Mouse (Mus musculus) spleen, adult 2 months (tissue): ENCODE measurements at regions not wholly inside any gene's neighbourhood (a gene's known extent, or its start where the extent isn't known, plus 50 kb on each side); places are given as distances from the start of the nearest gene placed in this dataset.

Experiments
- DNase-seq, 2 experiments: peaks; one replicate each; pipeline versions ENCODE4 v3.0.0 to v3.0.0-alpha.2; 2012 to 2021; ENCODE audit warnings: low spot score in 2 of 2, low read depth in 1 of 2
- H3K27ac ChIP-seq: fragments of 200-500 bp; 2 replicates; pipeline ENCODE4 v1.5.1; 2012; ENCODE audit warnings: low read length, inconsistent platforms; ENCODE audit not compliant: insufficient read depth
- H3K27me3 ChIP-seq: fragments of 200-500 bp; 2 replicates; pipeline ENCODE4 v1.6.1; 2012; ENCODE audit warnings: mild to moderate bottlenecking, moderate library complexity, low read length, inconsistent platforms; ENCODE audit not compliant: control insufficient read depth, insufficient read depth
- H3K36me3 ChIP-seq: fragments of 200-500 bp; 2 replicates; pipeline ENCODE4 v1.6.1; 2012; ENCODE audit warnings: mild to moderate bottlenecking, low read length, inconsistent platforms; ENCODE audit not compliant: control insufficient read depth, insufficient read depth
- H3K4me1 ChIP-seq: fragments of 200-500 bp; 2 replicates; pipeline ENCODE4 v1.6.1; 2011; ENCODE audit warnings: inconsistent platforms; ENCODE audit not compliant: control insufficient read depth, insufficient read depth, insufficient read length
- H3K4me3 ChIP-seq: fragments of 200-500 bp; 2 replicates; pipeline ENCODE4 v1.5.1; 2011; ENCODE audit warnings: mild to moderate bottlenecking, inconsistent platforms; ENCODE audit not compliant: insufficient read depth, insufficient read length; ENCODE audit errors: extremely low read depth
- CTCF ChIP-seq: fragments of 200-500 bp; IDR thresholded peaks from 2 replicates; pipeline ENCODE4 v1.5.1; 2011; ENCODE audit warnings: mild to moderate bottlenecking, inconsistent platforms; ENCODE audit not compliant: insufficient read depth, insufficient read length, insufficient replicate concordance; ENCODE audit errors: extremely low read depth
- POLR2A ChIP-seq: fragments of 200-500 bp; IDR thresholded peaks from 2 replicates; pipeline ENCODE4 v1.6.1; 2011; ENCODE audit warnings: low read depth, low read length, inconsistent platforms
- WGBS: fragments of 180-500 bp; shearing (Covaris S2); methylation state at CpG from one replicate; pipeline ENCODE4 v1.1.7; 2018; 5-methylcytosine and 5-hydroxymethylcytosine counted together

- no peak for DNase-seq
- Histone ChIP-seq H3K4me1 (no peaks in the 10 kb centered on the region), H3K27ac (no peak overlapping the region), H3K4me3 (no peak overlapping the region), H3K27me3 (no peaks in the 10 kb centered on the region), H3K36me3 (no peaks in the 10 kb centered on the region)
- TF ChIP-seq CTCF (no peak), POLR2A (no peak)
- 85% methylated on average over 8 of the region's 8 CpGs for WGBS
Measured at GRCm38 (mm10) chr8:115536001-115536400, 171.6 kb downstream of the Maf start.

- no peaks in the 10 kb centered on the region for H3K4me1 ChIP-seq
- TF ChIP-seq POLR2A (no peak), CTCF (no peak)
Measured at GRCm38 (mm10) chr8:115534030-115534429, 173.6 kb downstream of the Maf start.

GRCm38 (mm10) chr8:115531343-115531742, 176.3 kb downstream of the Maf start:
- no peaks in the 10 kb centered on the region for H3K4me1 ChIP-seq
- no peak overlapping the region for H3K27ac ChIP-seq
- H3K36me3 ChIP-seq, result no peaks in the 10 kb centered on the region
- H3K4me3 ChIP-seq, result no peak overlapping the region
- 90% methylated on average over 6 of the region's 6 CpGs for WGBS
- H3K27me3 ChIP-seq, result no peaks in the 10 kb centered on the region
- no peak for TF ChIP-seq CTCF
- TF ChIP-seq POLR2A, result no peak
- no peak for DNase-seq

More at GRCm38 (mm10) chr8:115534030-115534429, 173.6 kb downstream of the Maf start:
- Histone ChIP-seq H3K27me3 (no peaks in the 10 kb centered on the region), H3K36me3 (no peaks in the 10 kb centered on the region), H3K4me3 (no peak overlapping the region), H3K27ac (no peak overlapping the region)
- no peak for DNase-seq
- 64% methylated on average over 2 of the region's 2 CpGs for WGBS

- H3K27me3 ChIP-seq, result no peaks in the 10 kb centered on the region
- no peaks in the 10 kb centered on the region for H3K4me1 ChIP-seq
- no peak for DNase-seq
- no peak overlapping the region for H3K4me3 ChIP-seq
- no peaks in the 10 kb centered on the region for H3K36me3 ChIP-seq
- H3K27ac ChIP-seq, result no peak overlapping the region
- no peak for TF ChIP-seq CTCF
- no peak for TF ChIP-seq POLR2A
- WGBS, result 30% methylated on average over 14 of the region's 14 CpGs
Measured at GRCm38 (mm10) chr8:115529568-115530342, 177.8 kb downstream of the Maf start.

GRCm38 (mm10) chr8:115528879-115529278, 178.7 kb downstream of the Maf start:
- Histone ChIP-seq H3K27me3 (no peaks in the 10 kb centered on the region), H3K27ac (no peak overlapping the region), H3K4me3 (no peak overlapping the region), H3K4me1 (no peaks in the 10 kb centered on the region), H3K36me3 (no peaks in the 10 kb centered on the region)
- TF ChIP-seq CTCF (no peak), POLR2A (no peak)
- 94% methylated on average over 11 of the region's 11 CpGs for WGBS
- no peak for DNase-seq

- TF ChIP-seq CTCF (no peak), POLR2A (no peak)
- no peak overlapping the region for H3K27ac ChIP-seq
- H3K4me3 ChIP-seq, result no peak overlapping the region
- no peak for DNase-seq
- H3K4me1 ChIP-seq, result no peaks in the 10 kb centered on the region
- 84% methylated on average over 8 of the region's 8 CpGs for WGBS
- no peaks in the 10 kb centered on the region for H3K36me3 ChIP-seq
- H3K27me3 ChIP-seq, result no peaks in the 10 kb centered on the region
Measured at GRCm38 (mm10) chr8:115525149-115525548, 182.4 kb downstream of the Maf start.

GRCm38 (mm10) chr8:115524713-115525112, 182.9 kb downstream of the Maf start:
- Histone ChIP-seq H3K27me3 (no peaks in the 10 kb centered on the region), H3K27ac (no peak overlapping the region), H3K4me3 (no peak overlapping the region), H3K4me1 (no peaks in the 10 kb centered on the region), H3K36me3 (no peaks in the 10 kb centered on the region)
- no peak for DNase-seq
- TF ChIP-seq POLR2A (no peak), CTCF (no peak)
- WGBS, result 87% methylated on average over 8 of the region's 8 CpGs
